In the genomic region with DNA sequence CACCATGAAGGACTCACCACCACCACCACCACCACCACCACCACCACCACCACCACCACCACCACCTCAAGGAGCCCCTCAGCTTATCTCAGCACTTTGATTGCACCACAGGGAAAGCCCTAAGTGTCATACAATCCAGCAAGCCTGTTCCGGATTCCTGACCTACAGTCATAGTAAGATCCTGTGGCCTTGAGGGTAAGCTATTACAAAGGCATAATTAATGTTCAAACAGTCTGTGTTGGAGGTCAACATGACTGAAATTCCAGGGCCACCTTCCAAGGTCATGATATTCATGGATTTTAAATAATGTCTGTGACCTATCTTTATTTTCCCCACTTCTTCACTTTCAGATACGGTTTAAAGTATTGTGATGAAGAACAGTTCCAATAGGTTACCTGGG, we compare ENCODE assay signal across 19 mouse cellular contexts. TPM values are rescaled to one million over a fixed set of nuclear protein-coding genes. Genes with fewer than 3 reads are reported as not detected.
DNase-seq lines count a peak whose midpoint lies in the region; ATAC-seq and TF ChIP-seq lines count a peak whose summit lies in the region.
"Had no signal": no experiment of that assay in that cellular context is flagged by ENCODE, and none has a peak within 500 bp of the region (broad histone marks: within the 10 kb centered on the region; RNA-seq: fewer than 3 reads in every experiment).

No protein-coding gene starts in this region.

- WGBS in heart, embryonic 12.5 days, result 70% methylated on average over 2 of the region's 2 CpGs
- WGBS in liver, adult 2 months, result 40% methylated on average over 2 of the region's 2 CpGs
- WGBS in liver, embryonic 12.5 days (ENCODE audit: insufficient replicate concordance), result 75% methylated on average over 2 of the region's 2 CpGs

- H3K9ac ChIP-seq in heart, embryonic 12.5 days, result no peak overlapping the region
- H3K9ac ChIP-seq in liver, adult 2 months (ENCODE audit: low read depth, low read length), result no peak overlapping the region
- H3K9ac ChIP-seq in liver, embryonic 12.5 days, result no peak overlapping the region
- H3K9ac ChIP-seq: hindbrain, embryonic 15.5 days; liver, postnatal 0 days had no signal

- H3K4me2 ChIP-seq in heart, embryonic 12.5 days, result no peak overlapping the region
- H3K4me2 ChIP-seq in liver, embryonic 12.5 days, result no peak overlapping the region
- H3K4me2 ChIP-seq: hindbrain, embryonic 15.5 days had no signal

- intact Hi-C loops in heart, postnatal 25 days (cut with DNase I), result no loop called here

- no peak overlapping the region for H3K4me3 ChIP-seq in heart, embryonic 12.5 days
- H3K4me3 ChIP-seq in liver, adult 2 months (ENCODE audit: insufficient read depth, low read depth, low read length), result no peak overlapping the region
- H3K4me3 ChIP-seq in liver, embryonic 12.5 days, result no peak overlapping the region
- H3K4me3 ChIP-seq: erythroblast, embryonic 14.5 days; hindbrain, embryonic 15.5 days; megakaryocyte, embryonic 14.5 days had no signal

- DNase-seq in adrenal gland, adult 8-10 months, result peak; percentile 32
- DNase-seq in adrenal gland, postnatal 10 days, result no peak
- no peak for DNase-seq in heart, postnatal 25 days (ENCODE audit: low spot score)
- DNase-seq in liver, adult 2 months (ENCODE audit: extremely low read depth, low read depth, low spot score), result peak; percentile 28
- DNase-seq in Muller cell, postnatal 12 days (ENCODE audit: inconsistent ontology term), result peak; percentile 72
- DNase-seq in gastrocnemius, adult 18-20 months (ENCODE audit: low spot score), result no peak
- DNase-seq: cerebellum, postnatal 10 days; gastrocnemius, postnatal 14 days; kidney, adult 11 months; kidney, postnatal 36 days; liver, postnatal 0 days; thymus, postnatal 25 days had no signal

- TF ChIP-seq CTCF in liver, adult 2 months (IDR thresholded peaks at IDR 0.05; ENCODE audit: low read depth, low read length), result no peak

- peaks cover 39% of the 10 kb centered on the region for H3K4me1 ChIP-seq in heart, embryonic 12.5 days (replicated peaks)
- peaks cover 11% of the 10 kb centered on the region; the same call in 1 of the 2 replicates for H3K4me1 ChIP-seq in liver, adult 2 months (ENCODE audit: control insufficient read depth, insufficient read depth, low read length)
- peaks cover 14% of the 10 kb centered on the region for H3K4me1 ChIP-seq in liver, embryonic 12.5 days

- H3K36me3 ChIP-seq in heart, embryonic 12.5 days, result no peaks in the 10 kb centered on the region
- H3K36me3 ChIP-seq in liver, adult 2 months (ENCODE audit: control insufficient read depth, insufficient read depth, low read length), result no peaks in the 10 kb centered on the region
- H3K36me3 ChIP-seq in liver, embryonic 12.5 days, result no peaks in the 10 kb centered on the region
- H3K36me3 ChIP-seq: hindbrain, embryonic 15.5 days had no signal

- H3K27ac ChIP-seq in heart, embryonic 12.5 days (ENCODE audit: poor library complexity, severe bottlenecking), result peak overlapping the region; percentile 28
- H3K27ac ChIP-seq in liver, adult 2 months (replicated peaks; ENCODE audit: insufficient read depth, low read depth, low read length), result no peak overlapping the region
- no peak overlapping the region for H3K27ac ChIP-seq in liver, embryonic 12.5 days
- H3K27ac ChIP-seq: hindbrain, embryonic 15.5 days had no signal

- no peaks in the 10 kb centered on the region for H3K9me3 ChIP-seq in heart, embryonic 12.5 days (replicated peaks)
- H3K9me3 ChIP-seq in liver, embryonic 12.5 days (replicated peaks), result no peaks in the 10 kb centered on the region
- H3K9me3 ChIP-seq: hindbrain, embryonic 15.5 days; megakaryocyte, embryonic 14.5 days had no signal

- no peak for ATAC-seq in heart, embryonic 12.5 days (ENCODE audit: insufficient number of reproducible peaks, low FRiP score)
- no peak for ATAC-seq in liver, embryonic 12.5 days
- ATAC-seq: liver, postnatal 0 days had no signal

- no peaks in the 10 kb centered on the region for H3K79me2 ChIP-seq in liver, adult 2 months (ENCODE audit: control insufficient read depth, insufficient read depth, low read length)

- TF ChIP-seq POLR2A in liver, adult 2 months (IDR thresholded peaks at IDR 0.05; ENCODE audit: extremely low read depth, insufficient read depth, low read length), result no peak

- no peaks in the 10 kb centered on the region for H3K27me3 ChIP-seq in heart, embryonic 12.5 days (replicated peaks)
- no peaks in the 10 kb centered on the region for H3K27me3 ChIP-seq in liver, adult 2 months (ENCODE audit: control insufficient read depth, insufficient read depth, low read length)
- H3K27me3 ChIP-seq in liver, embryonic 12.5 days (replicated peaks), result no peaks in the 10 kb centered on the region
- H3K27me3 ChIP-seq: hindbrain, embryonic 15.5 days; megakaryocyte, embryonic 14.5 days had no signal

RNA-seq across cellular contexts. Expression of gene 1810062G17Rik, which starts 4.7 kb away (rescaled TPM):
- total RNA-seq in adrenal gland, adult 8-10 months (2022), result 1 to 10 TPM in 2 of 4 experiments, under 1 TPM in 2; 0.52 to 1.8 (median 0.86) TPM
- total RNA-seq in adrenal gland, postnatal 10 days (2021), result 1 to 10 TPM; 2.6 to 2.7 TPM
- polyA plus RNA-seq in heart, embryonic 12.5 days (2016; fragmentation: Nextera tagmentation; extraction: Ambion mirVana), result 1.2 and 1.3 TPM in 2 replicates
- total RNA-seq in heart, postnatal 25 days (2021), result under 1 TPM in 1 of 2 experiments, not detected in 1; 0.31 TPM
- 1.4 and 1.7 TPM in 2 replicates for total RNA-seq in liver, adult 2 months (2014; rRNA removed)
- polyA plus RNA-seq in liver, adult 2 months (2012; rRNA removed), result 0.87 and 0.91 TPM in 2 replicates
- 0.83 and 1.4 TPM in 2 replicates for polyA plus RNA-seq in liver, embryonic 12.5 days (2016; fragmentation: Nextera tagmentation; extraction: Ambion mirVana)
- total RNA-seq in gastrocnemius, adult 18-20 months (2021), result not detected
- total RNA-seq: midbrain, postnatal 0 days had no signal
- polyA plus RNA-seq: erythroblast, embryonic 14.5 days; frontal cortex, adult 2 months had no signal

RNA-seq across cellular contexts. Expression of gene Anxa5, which starts 4.8 kb away (rescaled TPM):
- total RNA-seq in adrenal gland, adult 8-10 months (2022), result 100 to 1,000 TPM; 433 to 500 (median 466) TPM
- 100 to 1,000 TPM; 410 to 415 TPM for total RNA-seq in adrenal gland, postnatal 10 days (2021)
- polyA plus RNA-seq in heart, embryonic 12.5 days (2016; fragmentation: Nextera tagmentation; extraction: Ambion mirVana), result 327 and 336 TPM in 2 replicates
- 100 to 1,000 TPM; 136 to 138 TPM for total RNA-seq in heart, postnatal 25 days (2021)
- total RNA-seq in liver, adult 2 months (2014; rRNA removed), result 77.4 and 95.0 TPM in 2 replicates
- polyA plus RNA-seq in liver, adult 2 months (2012; rRNA removed), result 152 and 159 TPM in 2 replicates
- 68.6 and 70.7 TPM in 2 replicates for polyA plus RNA-seq in liver, embryonic 12.5 days (2016; fragmentation: Nextera tagmentation; extraction: Ambion mirVana)
- 10 to 100 TPM; 35.6 to 47.6 TPM for total RNA-seq in gastrocnemius, adult 18-20 months (2021)

RNA-seq across cellular contexts. Expression of gene Gm11549, which starts 41.1 kb away (rescaled TPM):
- not detected for total RNA-seq in adrenal gland, adult 8-10 months (2022)
- total RNA-seq in adrenal gland, postnatal 10 days (2021), result under 1 TPM; 0.09 to 0.70 TPM
- polyA plus RNA-seq in heart, embryonic 12.5 days (2016; fragmentation: Nextera tagmentation; extraction: Ambion mirVana), result 0.30 and 0.31 TPM in 2 replicates
- total RNA-seq in heart, postnatal 25 days (2021), result not detected
- total RNA-seq in liver, adult 2 months (2014; rRNA removed), result not detected in 2 replicates
- polyA plus RNA-seq in liver, adult 2 months (2012; rRNA removed), result not detected in 2 replicates
- polyA plus RNA-seq in liver, embryonic 12.5 days (2016; fragmentation: Nextera tagmentation; extraction: Ambion mirVana), result not detected in 2 replicates
- total RNA-seq in gastrocnemius, adult 18-20 months (2021), result not detected
- polyA plus RNA-seq: erythroblast, embryonic 14.5 days; liver, postnatal 0 days had no signal

Comparison
In these comparisons a context has a peak if more than half of its experiments do, and no peak if none do; other contexts are left out.
1. DNase-seq: peak in adrenal gland, adult 8-10 months (single experiment), liver, adult 2 months (single experiment) and Muller cell, postnatal 12 days (single experiment); none in adrenal gland, postnatal 10 days (single experiment), heart, postnatal 25 days (single experiment) and gastrocnemius, adult 18-20 months (single experiment).